Mouse (Mus musculus): Measurements from ENCODE around the gene Capn2. TPM values are rescaled to one million over a fixed set of nuclear protein-coding genes. Genes with fewer than 3 reads are reported as not detected.

Gene Capn2
- polyA plus RNA-seq (2014; fragmentation: Illumina TruSeq; extraction: RNeasy Lipid Tissue Mini Kit (QIAGEN cat#74804); ENCODE audit: low read depth, low replicate concordance): 76.3 TPM

DNA sequence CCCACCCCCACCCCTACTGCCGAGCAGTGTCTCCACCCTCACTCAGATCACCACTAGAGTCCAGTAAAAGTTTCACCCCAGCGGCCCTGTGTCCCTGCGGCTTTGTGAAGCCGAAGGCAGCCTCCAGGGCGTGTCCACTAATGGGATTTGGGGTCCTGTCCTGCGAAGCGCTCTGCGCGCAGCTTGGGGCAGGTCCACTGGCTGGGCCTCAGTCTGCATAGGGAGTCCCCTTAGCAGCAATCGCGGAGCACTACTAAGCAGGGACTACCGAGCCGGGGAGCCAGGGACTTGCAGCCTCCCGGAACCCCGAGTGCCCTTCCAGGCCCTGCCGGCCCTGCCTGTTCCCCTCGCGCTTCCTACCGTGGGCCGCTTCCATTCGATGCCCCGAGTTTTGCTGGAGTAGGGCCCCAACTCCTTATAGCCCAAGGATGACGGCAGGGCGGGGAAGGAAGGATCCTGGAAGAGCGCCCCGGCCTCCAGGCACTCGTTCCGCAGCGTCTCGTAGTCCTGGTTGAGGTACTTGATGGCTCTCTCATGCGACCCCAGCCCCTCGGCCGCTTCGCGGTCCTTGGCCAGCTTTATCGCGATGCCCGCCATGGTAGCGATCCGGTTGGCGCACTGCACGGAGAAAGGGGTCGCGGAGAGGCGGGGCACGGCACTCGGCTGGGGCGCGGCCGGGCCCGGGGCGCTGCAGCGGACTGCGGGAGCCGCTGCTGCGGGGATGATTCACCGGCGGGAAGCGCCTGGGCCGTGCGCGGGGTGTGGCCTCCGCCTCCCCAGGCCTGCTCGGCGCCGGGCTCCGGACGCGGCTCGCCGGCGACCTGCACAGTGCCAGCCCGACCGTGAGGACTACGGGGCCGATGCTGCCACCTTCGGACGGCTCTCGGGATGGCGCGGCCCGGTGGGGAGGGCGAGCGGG lies at the start of gene Capn2:
TSS of gene Capn2 (minus strand) at position 851 of the 919 bp plus-strand sequence.

DNA sequence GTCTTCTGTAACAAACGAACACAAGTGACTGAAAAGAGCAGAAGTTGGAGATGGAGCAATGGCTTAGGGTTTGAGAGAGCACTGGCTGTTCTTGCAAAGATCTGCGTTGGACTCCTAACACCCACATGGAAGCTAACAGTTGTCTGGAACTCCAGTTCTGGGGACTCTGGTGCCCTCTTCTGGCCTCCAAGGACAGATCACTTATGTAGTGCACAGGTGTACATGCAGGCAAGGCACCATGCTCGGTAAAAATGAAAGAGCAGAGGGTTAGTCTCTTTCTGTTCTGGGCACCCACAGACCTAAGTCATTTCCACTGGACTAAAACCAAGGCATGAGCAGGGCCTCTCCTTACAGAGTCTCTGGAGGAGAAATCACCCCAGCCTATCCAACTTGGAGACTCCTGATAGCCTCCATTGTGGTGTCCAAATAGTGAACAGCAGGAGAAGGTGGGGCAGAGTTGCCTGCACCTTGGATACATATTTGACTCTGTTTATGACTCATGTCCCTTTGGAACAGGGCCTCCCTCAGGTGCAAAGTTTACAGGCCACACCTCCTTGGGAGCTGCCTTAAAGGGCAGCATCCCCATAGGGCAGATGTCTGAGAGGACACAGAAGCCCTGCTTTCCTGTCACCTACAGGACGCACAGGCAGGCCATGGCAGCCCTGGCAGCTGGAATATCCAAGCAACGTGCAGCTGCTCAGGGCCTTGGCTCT lies 47.2 kb upstream of the Capn2 start, which contains the start of gene Capn8:
TSS of gene Capn8 (plus strand) at position 600 of the 713 bp plus-strand sequence.

Other genes with a start within 250 kb of the Capn2 start
- gene Degs1, start 234.8 kb downstream of the Capn2 start, polyA plus RNA-seq (2014; fragmentation: Illumina TruSeq; extraction: RNeasy Lipid Tissue Mini Kit (QIAGEN cat#74804); ENCODE audit: low read depth, low replicate concordance): 291 TPM
- gene Fbxo28, start 176.0 kb downstream of the Capn2 start, polyA plus RNA-seq (2014; fragmentation: Illumina TruSeq; extraction: RNeasy Lipid Tissue Mini Kit (QIAGEN cat#74804); ENCODE audit: low read depth, low replicate concordance): 41.5 TPM
- gene Trp53bp2, start 108.4 kb downstream of the Capn2 start, polyA plus RNA-seq (2014; fragmentation: Illumina TruSeq; extraction: RNeasy Lipid Tissue Mini Kit (QIAGEN cat#74804); ENCODE audit: low read depth, low replicate concordance): 7.8 TPM
- not detected for gene Capn8, start 47.4 kb upstream of the Capn2 start, polyA plus RNA-seq (2014; fragmentation: Illumina TruSeq; extraction: RNeasy Lipid Tissue Mini Kit (QIAGEN cat#74804); ENCODE audit: low read depth, low replicate concordance)
- gene Ccdc185, start 231.6 kb upstream of the Capn2 start, polyA plus RNA-seq (2014; fragmentation: Illumina TruSeq; extraction: RNeasy Lipid Tissue Mini Kit (QIAGEN cat#74804); ENCODE audit: low read depth, low replicate concordance): not detected
- 1.6 TPM for gene Susd4, start 246.3 kb upstream of the Capn2 start, polyA plus RNA-seq (2014; fragmentation: Illumina TruSeq; extraction: RNeasy Lipid Tissue Mini Kit (QIAGEN cat#74804); ENCODE audit: low read depth, low replicate concordance)